Mouse (Mus musculus) thymus, postnatal 36 days (tissue): ENCODE results near the gene Blnk.

Experiments
- DNase-seq, 2 experiments: peaks; one replicate each; pipeline ENCODE4 v3.0.0; 2022; ENCODE audit warnings: mixed read lengths in 2 of 2

Blnk gene

DNA sequence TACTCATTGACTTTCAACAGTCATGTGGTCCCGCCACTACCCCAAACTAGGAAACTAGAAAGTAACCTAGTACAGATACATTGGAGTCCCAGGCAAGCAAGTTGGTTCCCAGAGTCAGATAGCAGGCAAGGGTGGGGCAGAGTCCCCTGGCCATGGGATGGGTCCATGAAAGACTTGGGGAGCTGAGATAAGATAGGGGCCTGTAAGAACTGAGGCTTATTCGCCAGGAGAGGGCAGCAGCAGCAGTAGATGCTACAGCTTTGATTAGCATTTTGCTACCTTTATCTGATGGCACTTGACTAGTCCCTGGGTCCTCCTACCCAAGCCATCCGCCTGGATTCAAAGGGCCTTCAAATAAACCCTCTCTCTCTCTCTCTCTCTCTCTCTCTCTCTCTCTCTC is 5.2 kb upstream of the Blnk start:
- peak; percentile 28 to 41 for DNase-seq

DNA sequence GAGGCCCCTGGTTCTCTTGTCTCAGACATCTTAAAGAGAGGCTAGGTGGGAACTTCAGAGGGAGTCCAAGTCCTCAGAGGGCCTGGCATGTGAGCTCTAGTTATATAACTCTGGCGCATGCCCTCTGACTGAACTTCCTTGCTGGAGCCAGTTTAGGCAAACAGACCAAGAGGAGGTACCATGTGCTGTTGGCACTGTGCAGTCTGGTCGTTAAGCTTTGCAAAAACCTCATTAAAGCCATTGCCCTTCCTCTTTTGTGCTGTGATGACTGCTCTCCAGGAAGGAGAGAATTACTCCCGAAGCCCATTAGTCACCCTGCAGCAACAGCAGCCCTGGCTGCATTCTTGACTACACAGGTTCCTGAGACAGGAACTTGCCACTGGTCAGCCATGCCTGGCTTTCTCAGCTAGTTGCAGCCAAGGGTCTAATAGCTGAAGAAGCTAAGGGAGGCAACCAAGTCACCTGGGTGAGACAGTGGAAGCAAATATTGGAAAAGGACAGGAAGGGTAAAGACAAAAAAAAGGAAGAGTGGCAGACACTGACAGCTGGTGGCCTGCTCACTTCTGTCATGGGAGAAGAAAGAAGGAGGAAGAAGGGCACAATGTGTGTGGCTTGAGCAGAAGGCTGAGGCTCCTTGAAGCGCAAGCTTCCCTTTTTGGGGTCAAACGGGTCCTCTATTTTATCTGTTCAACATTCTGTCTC is 4.3 kb upstream of the Blnk start:
- DNase-seq: no peak

DNA sequence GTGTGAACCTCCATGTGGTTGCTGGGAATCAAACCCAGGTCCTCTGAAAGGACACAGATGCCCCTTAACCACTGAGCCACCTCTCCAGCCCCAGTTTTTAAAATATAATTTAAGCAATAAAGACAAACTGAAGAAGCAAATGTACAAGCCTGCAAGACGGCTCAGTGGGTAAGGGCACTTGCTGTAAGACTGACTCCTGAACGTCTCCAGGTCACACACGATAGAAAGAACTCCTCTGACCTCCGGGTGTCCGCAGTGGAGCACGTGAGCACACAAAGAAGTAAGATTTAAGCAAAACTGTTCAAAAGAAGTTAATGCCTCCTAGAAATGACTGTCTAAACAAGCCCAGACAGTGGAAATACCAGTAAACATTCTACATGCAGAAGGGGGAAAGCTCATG is 2.4 kb upstream of the Blnk start:
- DNase-seq: no peak

DNA sequence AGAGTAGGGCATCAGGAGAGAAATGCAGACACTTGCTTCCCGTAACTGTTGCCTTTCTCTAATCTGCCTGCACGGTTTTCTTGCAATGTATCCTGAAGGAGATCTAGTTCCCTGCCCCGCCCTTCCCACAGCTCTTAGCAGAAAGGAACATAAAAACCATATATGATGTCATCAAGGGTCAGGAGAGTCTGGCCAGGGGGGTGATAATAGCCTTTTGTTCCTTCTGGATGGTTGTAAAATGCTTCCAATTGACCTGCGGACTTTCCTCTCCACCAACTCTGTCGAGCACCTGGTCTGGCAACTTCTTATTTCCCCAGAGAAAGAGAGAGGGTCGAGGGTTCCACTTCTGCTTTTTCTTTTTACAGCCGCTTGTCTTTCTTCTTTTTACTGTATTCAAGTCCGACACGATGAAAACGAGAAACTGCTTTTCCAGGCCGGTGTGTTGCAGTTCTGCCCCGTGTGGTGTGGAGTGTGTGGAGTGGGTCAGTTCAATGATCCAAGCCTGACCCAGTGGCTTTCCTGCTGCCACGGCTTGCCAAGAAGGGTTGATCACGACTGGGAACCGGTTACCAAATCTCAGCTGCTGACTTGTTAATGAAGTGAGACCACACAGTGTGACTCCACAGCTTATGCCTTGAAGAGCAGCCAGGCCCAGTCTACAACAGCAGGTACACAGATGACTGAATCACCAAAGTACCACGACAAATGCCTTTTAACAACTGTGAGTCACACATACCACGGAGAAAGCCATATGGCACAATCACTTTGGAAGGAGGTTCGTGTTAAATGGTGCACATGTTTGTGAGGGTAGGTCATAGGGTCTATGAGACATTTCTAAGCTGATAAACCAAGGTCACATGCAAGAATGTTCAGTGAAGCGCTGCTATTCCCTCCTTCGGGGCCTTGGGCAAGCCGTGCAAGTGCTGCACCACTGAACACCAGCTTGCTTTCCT is 1.4 kb upstream of the Blnk start:
- DNase-seq: no peak

DNA sequence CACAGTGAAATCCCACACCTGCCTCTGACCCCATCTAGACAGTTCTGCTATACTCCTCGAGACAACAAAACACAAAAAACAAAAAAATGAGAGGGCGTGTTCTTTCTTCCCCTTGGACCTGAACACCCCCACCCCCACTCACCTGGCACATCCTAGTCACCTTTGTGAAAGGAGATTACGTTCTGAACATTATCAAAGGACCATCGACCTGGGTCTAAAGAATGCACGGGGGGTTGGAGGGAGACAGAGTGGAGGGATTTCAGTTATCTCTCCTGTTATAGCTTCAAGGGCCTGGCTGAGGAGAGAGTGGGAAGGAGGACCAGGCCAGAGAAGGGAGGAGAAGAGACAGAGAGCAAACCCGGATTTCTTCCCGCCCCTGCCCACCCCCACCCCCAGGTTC is 576 bp upstream of the Blnk start:
- no peak for DNase-seq

DNA sequence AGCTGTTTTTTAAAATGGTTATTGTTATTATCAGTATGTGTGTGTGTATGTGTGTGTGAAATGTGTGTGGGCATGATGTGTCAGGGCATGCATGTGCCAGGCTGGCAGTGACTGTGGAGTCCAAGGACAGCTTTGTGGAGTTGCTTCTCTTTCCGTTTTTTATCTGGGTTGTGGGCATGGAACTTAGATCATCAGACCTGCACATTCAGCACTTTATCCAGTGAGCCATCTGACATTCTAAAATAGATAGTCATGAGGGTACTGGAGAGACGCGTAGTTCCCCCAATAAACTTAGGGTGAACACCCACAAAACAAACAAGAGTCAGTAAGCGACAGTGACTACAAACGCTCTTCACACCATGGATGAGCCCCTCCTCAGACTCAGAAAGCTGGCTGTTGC is 979 bp downstream of the Blnk start:
- no peak for DNase-seq

DNA sequence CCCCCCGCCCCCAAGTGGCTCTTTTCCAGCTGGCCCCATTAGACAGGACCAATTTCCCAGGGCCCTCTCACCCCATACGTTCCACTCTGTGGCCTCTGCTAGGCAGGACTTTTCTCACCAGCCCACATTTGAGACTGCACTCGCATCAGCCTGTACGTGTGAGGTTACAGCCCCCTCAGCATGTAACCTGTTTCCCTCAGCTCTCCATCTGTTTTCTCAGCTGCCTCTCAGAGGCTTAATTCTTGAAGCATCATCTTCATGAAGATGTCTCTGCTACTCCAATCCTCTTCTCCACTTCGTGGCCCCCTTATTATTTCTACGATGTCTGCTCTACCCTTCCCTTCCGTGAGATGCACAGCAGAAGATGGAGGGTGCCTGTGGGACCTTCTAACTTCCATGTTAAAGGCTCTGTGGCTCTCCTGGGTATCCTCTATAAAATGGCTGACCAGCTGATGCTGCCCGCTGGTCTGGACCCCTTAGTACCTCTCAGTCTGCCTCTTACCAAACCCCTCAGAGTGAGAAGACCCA is 1.8 kb downstream of the Blnk start:
- DNase-seq: no peak

DNA sequence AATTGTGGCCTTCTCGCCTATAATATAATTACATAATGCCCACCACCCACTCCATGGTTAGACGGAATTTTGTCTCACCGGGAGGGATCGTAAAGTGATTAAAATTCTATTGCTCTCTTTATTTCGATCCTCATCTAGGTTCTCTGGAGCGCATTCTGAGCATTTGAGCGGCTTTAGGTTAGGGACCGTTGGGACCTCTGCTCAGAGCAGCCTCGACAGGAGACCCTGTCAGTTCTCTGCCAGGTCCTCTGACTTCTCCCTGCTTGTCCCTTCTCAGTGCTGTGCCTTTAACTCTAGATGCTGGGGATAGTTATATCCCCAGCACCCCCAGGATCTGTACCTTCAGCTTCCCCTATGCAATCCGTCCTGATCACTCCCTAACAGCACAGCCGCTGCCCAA is 2.2 kb downstream of the Blnk start:
- no peak for DNase-seq

DNA sequence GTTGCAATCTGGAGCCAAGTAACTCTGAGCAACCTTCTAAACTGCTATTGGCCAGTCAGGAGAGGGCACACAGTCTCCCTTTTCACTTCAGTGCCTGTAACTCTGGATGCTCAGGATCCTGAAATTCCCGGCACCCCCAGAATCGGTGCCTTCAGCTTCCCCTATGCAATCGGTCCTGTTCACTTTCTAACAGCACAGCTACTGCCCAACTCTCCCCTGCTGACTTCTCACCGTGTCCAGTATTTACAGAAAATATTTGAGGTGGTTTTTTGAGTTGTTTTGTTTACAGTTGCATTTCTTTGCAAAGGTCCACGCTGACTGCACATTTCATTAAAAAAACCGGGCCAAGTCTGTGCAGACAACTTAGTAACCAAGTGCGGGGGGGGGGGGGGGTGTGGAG is 2.7 kb downstream of the Blnk start:
- no peak for DNase-seq

DNA sequence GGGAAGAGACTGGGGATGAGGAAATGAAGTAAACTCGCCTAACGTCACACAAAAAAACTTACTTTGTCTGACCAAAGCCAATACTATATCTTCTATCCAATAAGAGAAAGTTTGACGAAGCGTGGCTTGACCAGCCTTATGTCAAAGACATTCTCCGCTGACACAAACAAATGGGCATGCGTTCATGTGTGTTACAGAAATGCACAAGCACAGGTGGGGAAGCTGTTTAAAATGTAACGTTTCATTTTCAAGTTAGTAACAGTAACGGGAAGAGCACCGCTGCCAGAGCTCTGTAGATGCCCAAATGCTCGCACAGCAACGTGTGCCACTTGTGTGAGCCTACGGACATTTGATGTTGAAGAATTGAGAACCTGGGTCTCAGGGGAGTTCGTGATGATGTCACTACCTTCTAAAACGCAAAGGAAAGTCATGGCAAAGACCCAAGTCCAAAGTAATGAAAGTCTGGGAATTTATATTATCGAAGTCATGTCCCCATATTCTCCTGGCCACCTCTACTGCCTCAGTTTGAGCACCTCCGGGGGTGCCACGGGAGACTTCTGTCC is 3.5 kb downstream of the Blnk start:
- DNase-seq: no peak

DNA sequence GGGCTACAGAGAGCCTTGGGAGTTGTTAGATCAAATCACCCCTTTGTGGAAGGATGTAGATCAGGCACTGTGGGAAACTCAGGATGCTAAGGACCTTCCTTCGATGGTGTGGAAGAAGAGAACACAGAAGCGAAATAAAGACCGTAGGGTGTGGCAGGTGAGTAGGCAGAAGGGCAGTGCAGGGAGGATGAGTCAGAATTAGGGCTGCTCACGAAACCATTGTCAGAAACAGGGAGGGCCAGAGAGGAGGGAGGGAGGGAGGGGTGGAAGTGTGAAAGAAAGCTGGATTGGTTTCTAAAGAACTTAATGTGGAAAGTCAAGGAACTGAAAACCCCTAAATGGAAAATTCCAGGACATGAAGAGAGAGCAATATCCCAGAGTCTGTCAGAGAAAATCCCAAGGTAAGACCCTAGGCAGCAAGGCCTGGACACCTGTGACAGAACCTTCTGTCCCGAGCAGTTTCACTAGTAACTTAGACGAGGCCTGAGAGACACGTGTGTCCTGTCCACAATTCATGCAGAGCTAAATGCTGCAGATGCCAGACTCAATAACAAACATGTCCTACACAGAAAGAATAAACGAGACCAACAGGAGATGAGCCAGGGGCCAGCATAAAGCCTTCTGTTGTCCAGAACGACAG is 4.3 kb downstream of the Blnk start:
- no peak for DNase-seq

DNA sequence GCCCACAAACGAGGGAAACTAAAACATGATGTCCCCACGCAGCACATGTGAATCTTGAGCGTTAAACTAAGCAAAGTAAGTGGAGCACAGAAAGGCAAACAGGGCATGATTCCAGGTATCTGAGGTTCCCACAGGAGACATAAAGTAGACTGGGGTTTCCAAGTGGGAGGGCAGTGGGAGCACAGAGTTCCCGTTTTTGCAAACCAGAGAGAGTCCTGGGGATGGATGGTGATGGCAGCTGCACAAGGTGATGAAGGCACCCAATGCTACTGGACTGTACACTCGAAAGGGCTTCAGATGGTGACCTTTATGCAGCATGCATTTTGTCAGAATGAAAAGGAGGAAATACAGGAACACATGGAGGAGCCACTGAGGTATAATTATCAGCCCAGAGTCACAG is 5.5 kb downstream of the Blnk start:
- no peak for DNase-seq

DNA sequence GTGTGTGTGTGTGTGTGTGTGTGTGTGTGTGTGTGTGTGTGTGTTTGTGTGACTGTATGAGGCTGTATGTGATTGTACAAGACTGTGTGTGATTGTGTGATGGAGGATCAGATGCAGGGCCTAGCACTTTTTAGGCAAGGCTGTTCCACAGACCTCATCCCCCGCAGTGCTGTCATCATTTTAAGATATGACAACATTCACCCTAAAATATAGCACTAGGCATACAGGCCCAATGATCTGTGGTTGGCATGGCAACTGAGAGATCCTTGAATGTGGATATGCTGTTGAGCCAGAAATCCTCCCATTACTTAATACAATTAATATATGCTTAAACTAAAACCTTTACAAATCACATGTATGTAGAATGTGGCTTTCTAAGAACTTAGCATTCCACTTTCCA is 9.8 kb downstream of the Blnk start:
- no peak for DNase-seq

DNA sequence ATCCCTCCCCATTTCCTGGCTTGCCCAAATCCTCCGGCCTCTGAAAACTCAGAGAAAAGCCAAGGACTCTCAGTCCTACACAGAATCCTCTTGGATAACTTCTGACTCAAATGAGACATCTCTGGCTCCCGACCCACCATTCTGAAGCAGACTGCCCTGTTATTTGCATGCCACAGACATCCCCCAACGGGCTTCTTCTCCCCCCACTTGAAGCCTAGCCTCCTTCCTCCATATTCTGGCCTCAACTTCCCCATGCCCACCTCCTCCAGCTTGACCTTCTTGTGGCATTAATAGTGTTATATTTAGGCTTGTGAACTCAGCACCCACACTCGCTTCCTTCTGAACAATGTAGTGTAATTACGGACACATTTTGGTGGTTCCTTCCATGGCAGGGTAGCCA is 13.7 kb downstream of the Blnk start:
- no peak for DNase-seq

DNA sequence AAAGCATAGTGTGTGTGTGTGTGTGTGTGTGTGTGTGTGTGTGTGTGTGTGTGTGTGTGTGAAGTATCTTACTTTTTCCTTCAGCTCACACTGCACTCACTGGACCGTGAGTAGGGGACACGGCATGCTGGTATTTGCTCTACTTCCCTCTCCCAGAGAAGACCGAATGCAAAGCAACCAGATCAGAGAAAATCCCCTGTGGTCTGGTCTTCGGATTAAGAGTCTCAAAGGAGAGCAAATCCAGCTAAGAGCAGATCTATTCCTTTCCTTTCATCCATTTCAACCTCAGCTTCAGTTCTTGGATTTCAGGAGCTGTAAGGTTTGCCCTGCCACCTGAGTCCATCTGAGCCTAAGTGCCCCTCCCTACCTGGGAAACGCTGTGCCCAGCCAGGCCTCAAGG is 16.3 kb downstream of the Blnk start:
- no peak for DNase-seq

DNA sequence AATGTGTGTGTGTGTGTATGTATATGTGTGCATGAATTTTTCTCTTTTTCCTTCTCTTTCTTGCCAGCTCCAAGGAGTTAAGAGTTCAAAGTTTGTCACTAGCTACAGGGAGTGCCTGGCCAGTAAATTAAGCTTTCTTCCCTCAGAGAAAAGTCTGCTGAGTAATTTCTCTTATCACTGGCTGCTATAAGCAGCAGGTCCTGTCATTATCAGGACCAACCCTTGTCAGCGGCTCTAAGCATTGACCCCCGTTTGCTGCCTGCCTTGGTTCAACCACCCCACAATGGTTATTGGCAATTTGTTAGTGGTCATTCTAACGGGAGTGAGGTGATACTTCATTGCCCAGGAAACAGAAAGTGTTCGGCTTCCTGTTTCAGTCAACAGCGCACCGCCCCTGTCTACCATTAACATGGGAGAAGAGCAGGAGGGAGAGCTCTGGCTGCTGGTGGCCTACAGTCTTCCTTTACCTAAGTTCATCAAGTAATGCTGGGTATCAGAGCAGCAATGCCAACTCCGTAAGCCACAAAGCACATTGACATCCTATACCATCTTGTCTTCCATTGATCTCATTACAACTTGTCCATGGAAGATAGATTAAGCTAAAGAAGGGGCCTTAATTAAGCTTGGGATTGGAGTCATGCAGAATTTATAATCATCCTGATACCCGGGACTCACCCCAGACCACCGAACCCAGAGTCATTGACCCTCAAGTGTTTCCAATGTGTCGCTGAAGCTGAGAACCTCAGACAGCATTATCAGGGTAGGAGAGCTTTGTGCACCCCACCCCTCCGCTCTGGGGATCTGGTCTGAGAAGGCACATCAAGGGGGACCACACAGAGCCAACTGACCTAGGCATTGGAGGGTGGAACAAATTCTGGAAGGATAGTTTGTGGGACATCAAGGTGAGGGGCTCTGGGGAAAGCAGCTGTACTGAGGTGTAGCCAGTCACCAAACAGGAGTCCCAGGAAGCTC is 17.1 kb downstream of the Blnk start:
- no peak for DNase-seq

DNA sequence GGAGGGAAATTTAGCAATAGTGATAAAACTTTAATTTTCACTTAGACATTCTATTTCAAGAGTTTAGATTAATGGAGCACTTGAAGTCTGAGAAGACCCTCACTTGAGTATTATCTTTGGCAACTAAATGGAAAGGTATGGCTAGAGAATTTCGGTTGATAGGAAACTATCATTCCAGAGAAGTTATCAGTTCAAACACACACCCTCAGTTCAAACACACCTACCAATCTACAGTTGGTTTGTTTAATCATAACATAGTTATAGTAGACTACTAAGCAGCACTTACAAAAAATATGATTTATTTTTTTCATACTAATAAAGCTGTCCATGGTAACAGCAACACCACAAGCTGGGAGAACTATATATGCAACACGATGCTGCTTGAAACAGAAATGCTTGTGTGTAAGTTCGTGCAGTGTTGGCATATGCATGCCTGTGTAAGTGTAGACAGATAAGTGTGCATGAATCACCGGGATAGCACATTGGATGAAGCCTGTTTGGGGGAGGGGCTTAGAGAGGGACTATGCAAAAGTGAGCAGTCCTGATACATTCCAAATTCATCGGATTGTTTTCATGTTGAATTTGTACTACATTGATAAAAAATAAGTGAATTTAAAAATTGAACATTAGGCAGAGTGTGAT is 22.9 kb downstream of the Blnk start:
- no peak for DNase-seq

DNA sequence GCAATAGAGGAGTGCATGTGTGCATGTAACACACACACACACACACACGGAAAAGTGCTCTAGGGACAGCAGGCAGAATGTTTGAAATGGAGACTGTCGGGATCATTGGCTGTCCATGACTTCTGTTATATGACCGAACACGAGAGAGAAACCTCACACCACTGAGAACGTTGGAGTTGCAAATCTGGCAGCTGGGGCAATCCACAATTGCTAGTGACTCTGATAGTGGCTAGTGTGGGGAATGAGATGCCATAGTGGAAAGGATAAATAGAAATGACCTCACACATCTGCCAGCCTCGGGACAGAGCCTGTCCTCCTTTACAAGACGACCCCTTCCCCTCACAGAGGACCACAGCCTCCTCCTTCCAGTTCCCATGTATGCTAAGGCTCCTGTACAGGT is 23.6 kb downstream of the Blnk start:
- no peak for DNase-seq

DNA sequence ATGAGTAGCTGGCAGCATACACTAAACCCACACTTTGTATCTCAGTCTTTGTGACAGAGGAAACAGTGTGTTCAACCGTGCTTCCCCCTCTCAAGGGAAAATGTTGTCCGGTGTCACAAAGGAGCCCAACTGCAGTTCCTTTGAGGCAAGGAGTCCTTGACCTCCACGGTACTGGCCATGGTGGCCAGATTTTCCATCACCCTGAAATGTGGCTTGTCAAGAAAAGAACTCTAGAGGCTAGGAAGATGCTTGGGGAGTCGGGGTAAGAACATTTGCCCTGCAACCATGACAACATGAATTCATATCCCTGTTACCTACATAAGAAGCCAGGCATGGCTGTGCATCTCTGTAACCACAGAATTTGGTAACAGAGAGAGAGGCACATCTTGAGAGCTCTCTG is 24.0 kb downstream of the Blnk start:
- DNase-seq: no peak

DNA sequence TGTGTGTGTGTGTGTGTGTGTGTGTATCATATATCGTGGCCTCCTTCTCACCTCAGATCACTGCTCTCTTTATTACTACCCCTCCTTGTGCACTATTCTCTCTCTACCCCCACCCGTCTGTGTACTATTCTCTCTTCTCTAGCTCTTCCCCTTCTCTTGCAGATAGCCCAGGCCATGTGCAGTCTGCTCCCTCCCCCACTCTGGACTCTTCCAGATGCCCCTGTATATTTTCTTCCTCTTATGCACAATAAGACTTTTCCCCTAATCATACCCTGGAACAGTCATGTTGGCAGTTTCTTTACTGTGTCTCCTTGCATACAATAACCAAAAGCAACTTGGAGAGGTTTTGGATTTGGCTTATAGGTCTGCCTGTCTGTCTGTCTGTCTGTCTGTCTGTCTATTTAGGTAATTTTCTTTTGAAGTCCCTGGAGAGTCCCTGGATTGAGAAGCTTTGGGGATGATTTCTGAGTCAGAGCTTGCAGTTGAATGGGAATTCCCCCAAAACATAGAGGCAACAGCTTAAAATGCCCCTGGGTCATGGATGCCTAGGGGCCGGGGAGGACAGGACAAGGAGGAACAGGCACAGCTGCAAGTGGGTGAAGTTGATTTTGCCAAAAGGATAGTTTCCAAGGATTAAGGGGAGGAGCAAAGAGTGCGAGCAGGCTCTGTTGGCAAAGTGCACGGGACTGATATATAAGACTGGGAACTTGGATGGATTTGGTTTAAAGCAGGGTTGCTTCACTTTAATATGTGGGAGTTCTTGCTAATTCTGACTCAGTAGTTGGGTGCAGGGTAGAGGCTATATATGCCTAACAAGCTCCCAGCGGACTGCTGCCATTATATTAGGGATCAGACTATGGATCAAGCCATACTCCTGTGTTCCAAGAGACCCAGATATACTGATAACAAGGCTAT is 29.1 kb downstream of the Blnk start:
- DNase-seq: no peak
